8 mouse cellular contexts compared by ENCODE assay signal in genomic region chr11:75533314-75534015, GRCm38 (mm10). TPM values are rescaled to one million over a fixed set of nuclear protein-coding genes. Genes with fewer than 3 reads are reported as not detected.
A peak's percentile ranks its signal among the peaks of the same experiment; 100 is the strongest.
DNase-seq lines count a peak whose midpoint lies in the region; ATAC-seq and TF ChIP-seq lines count a peak whose summit lies in the region.
"Had no signal": no experiment of that assay in that cellular context is flagged by ENCODE, and none has a peak within 500 bp of the region (broad histone marks: within the 10 kb centered on the region; RNA-seq: fewer than 3 reads in every experiment).

No protein-coding gene starts in this region.

- no peak for TF ChIP-seq CTCF in lung, adult 2 months (IDR thresholded peaks at IDR 0.05; ENCODE audit: insufficient read depth, low read length)

- no peak for DNase-seq in lung, adult 2 months
- no peak for DNase-seq in lung, postnatal 25 days (ENCODE audit: low spot score)
- DNase-seq in embryonic facial prominence, embryonic 14.5 days (ENCODE audit: low spot score) = no peak
- no peak for DNase-seq in left cerebral cortex, adult 9 months (ENCODE audit: low spot score in 2 of 2)
- no peak for DNase-seq in embryo, embryonic 9.5 days (ENCODE audit: extremely low spot score)

- H3K27me3 ChIP-seq in embryonic facial prominence, embryonic 14.5 days (replicated peaks; ENCODE audit: control insufficient read depth, insufficient read depth, low read length) = no peaks in the 10 kb centered on the region
- H3K27me3 ChIP-seq in intestine, embryonic 15.5 days (replicated peaks) = no peaks in the 10 kb centered on the region
- no peaks in the 10 kb centered on the region for H3K27me3 ChIP-seq in neural tube, embryonic 14.5 days (ENCODE audit: control insufficient read depth, insufficient read depth, low read length)
- H3K27me3 ChIP-seq: limb, embryonic 15.5 days had no signal

- no peaks in the 10 kb centered on the region for H3K36me3 ChIP-seq in embryonic facial prominence, embryonic 14.5 days (ENCODE audit: control insufficient read depth, insufficient read depth, low read length)
- no peaks in the 10 kb centered on the region for H3K36me3 ChIP-seq in intestine, embryonic 15.5 days
- H3K36me3 ChIP-seq in neural tube, embryonic 14.5 days (ENCODE audit: control insufficient read depth, insufficient read depth, low read length) = no peaks in the 10 kb centered on the region; the same call in 1 of the 2 replicates
- H3K36me3 ChIP-seq: limb, embryonic 15.5 days had no signal

- no peaks in the 10 kb centered on the region for H3K9me3 ChIP-seq in embryonic facial prominence, embryonic 14.5 days (ENCODE audit: control insufficient read depth, low read length)
- H3K9me3 ChIP-seq in intestine, embryonic 15.5 days = no peaks in the 10 kb centered on the region
- H3K9me3 ChIP-seq in neural tube, embryonic 14.5 days (ENCODE audit: control insufficient read depth, low read length) = no peaks in the 10 kb centered on the region
- H3K9me3 ChIP-seq: limb, embryonic 15.5 days had no signal

- no peak overlapping the region; the same call in 1 of the 2 replicates for H3K27ac ChIP-seq in embryonic facial prominence, embryonic 14.5 days (replicated peaks; ENCODE audit: low read depth, low read length)
- H3K27ac ChIP-seq in intestine, embryonic 15.5 days = 0 out of 2 replicates have a peak overlapping the region, but pooled peaks have one; percentile 25
- H3K27ac ChIP-seq in neural tube, embryonic 14.5 days (ENCODE audit: low read depth, low read length) = 0 out of 2 replicates have a peak overlapping the region, but pooled peaks have one; percentile 0
- H3K27ac ChIP-seq: limb, embryonic 15.5 days had no signal

- H3K4me2 ChIP-seq in embryonic facial prominence, embryonic 14.5 days (ENCODE audit: low read depth, low read length) = peak overlapping the region; percentile 90
- peak overlapping the region; percentile 29; the same call in 1 of the 2 replicates for H3K4me2 ChIP-seq in intestine, embryonic 15.5 days (replicated peaks)
- peak overlapping the region; percentile 95 for H3K4me2 ChIP-seq in neural tube, embryonic 14.5 days (ENCODE audit: low read depth, low read length)

- WGBS in lung, adult 2 months = 47% methylated on average over 6 of the region's 6 CpGs
- WGBS in embryonic facial prominence, embryonic 14.5 days = 73% methylated on average over 6 of the region's 6 CpGs
- 72% methylated on average over 6 of the region's 6 CpGs for WGBS in intestine, embryonic 15.5 days
- 78% methylated on average over 6 of the region's 6 CpGs for WGBS in neural tube, embryonic 14.5 days

- peaks cover 21% of the 10 kb centered on the region for H3K4me1 ChIP-seq in lung, adult 2 months (ENCODE audit: control insufficient read depth, insufficient read depth, low read length)
- peaks cover 8% of the 10 kb centered on the region; the same call in 1 of the 2 replicates for H3K4me1 ChIP-seq in embryonic facial prominence, embryonic 14.5 days (ENCODE audit: control insufficient read depth, insufficient read depth, low read length)
- peaks cover 15% of the 10 kb centered on the region for H3K4me1 ChIP-seq in intestine, embryonic 15.5 days (replicated peaks)
- H3K4me1 ChIP-seq in neural tube, embryonic 14.5 days (ENCODE audit: control insufficient read depth, insufficient read depth, low read length) = peaks cover 27% of the 10 kb centered on the region

- ATAC-seq in embryonic facial prominence, embryonic 14.5 days (ENCODE audit: low read depth) = no peak
- no peak for ATAC-seq in intestine, embryonic 15.5 days
- no peak for ATAC-seq in neural tube, embryonic 14.5 days (ENCODE audit: low read depth)

- H3K4me3 ChIP-seq in lung, adult 2 months (replicated peaks; ENCODE audit: extremely low read depth, low read depth, low read length) = peak overlapping the region; percentile 55
- H3K4me3 ChIP-seq in embryonic facial prominence, embryonic 14.5 days (ENCODE audit: low read depth, low read length) = no peak overlapping the region
- H3K4me3 ChIP-seq in intestine, embryonic 15.5 days (replicated peaks) = no peak overlapping the region
- peak overlapping the region; percentile 70 for H3K4me3 ChIP-seq in neural tube, embryonic 14.5 days (ENCODE audit: low read depth, low read length)

- no peak overlapping the region for H3K9ac ChIP-seq in embryonic facial prominence, embryonic 14.5 days (ENCODE audit: low read depth, low read length)
- H3K9ac ChIP-seq in intestine, embryonic 15.5 days = no peak overlapping the region
- H3K9ac ChIP-seq in neural tube, embryonic 14.5 days (replicated peaks; ENCODE audit: low read depth, low read length) = peak overlapping the region; percentile 88; the same call in 1 of the 2 replicates

- TF ChIP-seq POLR2A in lung, adult 2 months (IDR thresholded peaks at IDR 0.05; ENCODE audit: borderline replicate concordance, extremely low read depth, low read depth, low read length) = no peak

RNA-seq across cellular contexts. Expression of gene Slc43a2, which starts 2.0 kb away (rescaled TPM):
- polyA plus RNA-seq in lung, adult 2 months (2012; rRNA removed) = 68.2 and 78.7 TPM in 2 replicates
- polyA plus RNA-seq in embryonic facial prominence, embryonic 14.5 days (2014; fragmentation: Nextera tagmentation; extraction: Ambion mirVana) = 4.3 and 5.3 TPM in 2 replicates
- polyA plus RNA-seq in intestine, embryonic 15.5 days (2015; fragmentation: Nextera tagmentation; extraction: Ambion mirVana) = 11.7 and 12.9 TPM in 2 replicates
- 15.5 and 17.0 TPM in 2 replicates for polyA plus RNA-seq in neural tube, embryonic 14.5 days (2014; fragmentation: Nextera tagmentation; extraction: Ambion mirVana)

RNA-seq across cellular contexts. Expression of gene Scarf1, which starts 20.1 kb away (rescaled TPM):
- polyA plus RNA-seq in lung, adult 2 months (2012; rRNA removed) = 50.1 and 58.6 TPM in 2 replicates
- 6.9 and 7.2 TPM in 2 replicates for polyA plus RNA-seq in embryonic facial prominence, embryonic 14.5 days (2014; fragmentation: Nextera tagmentation; extraction: Ambion mirVana)
- polyA plus RNA-seq in intestine, embryonic 15.5 days (2015; fragmentation: Nextera tagmentation; extraction: Ambion mirVana) = 5.7 TPM in 2 replicates
- 1.8 and 3.8 TPM in 2 replicates for polyA plus RNA-seq in neural tube, embryonic 14.5 days (2014; fragmentation: Nextera tagmentation; extraction: Ambion mirVana)

RNA-seq across cellular contexts. Expression of gene Rilp, which starts 23.6 kb away (rescaled TPM):
- 14.5 and 15.3 TPM in 2 replicates for polyA plus RNA-seq in lung, adult 2 months (2012; rRNA removed)
- polyA plus RNA-seq in embryonic facial prominence, embryonic 14.5 days (2014; fragmentation: Nextera tagmentation; extraction: Ambion mirVana) = 0.59 and 0.70 TPM in 2 replicates
- 1.6 and 2.3 TPM in 2 replicates for polyA plus RNA-seq in intestine, embryonic 15.5 days (2015; fragmentation: Nextera tagmentation; extraction: Ambion mirVana)
- 2.8 and 3.5 TPM in 2 replicates for polyA plus RNA-seq in neural tube, embryonic 14.5 days (2014; fragmentation: Nextera tagmentation; extraction: Ambion mirVana)

RNA-seq across cellular contexts. Expression of gene Prpf8, which starts 46.8 kb away (rescaled TPM):
- polyA plus RNA-seq in lung, adult 2 months (2012; rRNA removed) = 67.9 and 90.2 TPM in 2 replicates
- 76.6 and 83.5 TPM in 2 replicates for polyA plus RNA-seq in embryonic facial prominence, embryonic 14.5 days (2014; fragmentation: Nextera tagmentation; extraction: Ambion mirVana)
- polyA plus RNA-seq in intestine, embryonic 15.5 days (2015; fragmentation: Nextera tagmentation; extraction: Ambion mirVana) = 47.5 and 48.2 TPM in 2 replicates
- polyA plus RNA-seq in neural tube, embryonic 14.5 days (2014; fragmentation: Nextera tagmentation; extraction: Ambion mirVana) = 65.0 and 82.8 TPM in 2 replicates

RNA-seq across cellular contexts. Expression of gene Pitpna, which starts 54.4 kb away (rescaled TPM):
- 56.1 and 70.4 TPM in 2 replicates for polyA plus RNA-seq in lung, adult 2 months (2012; rRNA removed)
- 81.7 and 86.3 TPM in 2 replicates for polyA plus RNA-seq in embryonic facial prominence, embryonic 14.5 days (2014; fragmentation: Nextera tagmentation; extraction: Ambion mirVana)
- polyA plus RNA-seq in intestine, embryonic 15.5 days (2015; fragmentation: Nextera tagmentation; extraction: Ambion mirVana) = 92.3 and 102 TPM in 2 replicates
- polyA plus RNA-seq in neural tube, embryonic 14.5 days (2014; fragmentation: Nextera tagmentation; extraction: Ambion mirVana) = 128 TPM in 2 replicates

Comparison
In these comparisons a context has a peak if more than half of its experiments do, and no peak if none do; other contexts are left out.
1. H3K4me3 ChIP-seq: peak in lung, adult 2 months (single experiment) and neural tube, embryonic 14.5 days (single experiment); none in embryonic facial prominence, embryonic 14.5 days (single experiment) and intestine, embryonic 15.5 days (single experiment).
2. H3K4me2 ChIP-seq: peak in every context shown above with its lines; median percentile 95 in neural tube, embryonic 14.5 days; 90 in embryonic facial prominence, embryonic 14.5 days; 29 in intestine, embryonic 15.5 days.